Mouse (Mus musculus) forebrain, postnatal 0 days (tissue): ENCODE measurements around the gene P2rx2. TPM values are rescaled to one million over a fixed set of nuclear protein-coding genes. Genes with fewer than 3 reads are reported as not detected.

Experiments
- ATAC-seq: fragments of 200-750 bp; cut with Nextera tagmentation; 2 replicates; pipeline ENCODE4 v1.8.0; 2017; ENCODE audit warnings: mild to moderate bottlenecking, moderate library complexity
- DNase-seq: peaks from one replicate; pipeline ENCODE4 v3.0.0-alpha.2; 2015
- H3K27ac ChIP-seq: fragments of 300-500 bp; sonication (generic); 2 replicates; pipeline ENCODE4 v1.5.1; 2014; ENCODE audit warnings: low read depth, mild to moderate bottlenecking, antibody characterized with exemption, low read length, moderate library complexity, mixed read lengths
- H3K27me3 ChIP-seq: fragments of 300-500 bp; sonication (generic); 2 replicates; pipeline ENCODE4 v1.6.1; 2014; ENCODE audit warnings: mild to moderate bottlenecking, low read length, mixed read lengths; ENCODE audit not compliant: insufficient read depth
- H3K36me3 ChIP-seq: fragments of 300-500 bp; sonication (generic); 2 replicates; pipeline ENCODE4 v1.6.1; 2014; ENCODE audit warnings: mild to moderate bottlenecking, moderate library complexity; ENCODE audit not compliant: insufficient read depth
- H3K4me1 ChIP-seq: fragments of 300-500 bp; sonication (generic); 2 replicates; pipeline ENCODE4 v1.6.1; 2014; ENCODE audit warnings: antibody characterized with exemption; ENCODE audit not compliant: insufficient read depth
- H3K4me2 ChIP-seq: fragments of 300-500 bp; sonication (generic); 2 replicates; pipeline ENCODE4 v1.6.1; 2014; ENCODE audit warnings: low read depth, mild to moderate bottlenecking, moderate library complexity
- H3K4me3 ChIP-seq: fragments of 300-500 bp; sonication (generic); 2 replicates; pipeline ENCODE4 v1.5.1; 2014; ENCODE audit warnings: low read depth, low read length, mixed read lengths
- H3K9ac ChIP-seq: fragments of 300-500 bp; sonication (generic); 2 replicates; pipeline ENCODE4 v1.6.1; 2014; ENCODE audit warnings: mild to moderate bottlenecking
- H3K9me3 ChIP-seq: fragments of 300-500 bp; sonication (generic); 2 replicates; pipeline ENCODE4 v1.6.1; 2016; ENCODE audit warnings: low read length
- CTCF ChIP-seq: sonication (generic); IDR thresholded peaks from 2 replicates; pipeline ENCODE4 v1.5.1; 2016; ENCODE audit warnings: antibody characterized with exemption, control low read depth, low read depth
- WGBS: fragments of 180-500 bp; shearing (Covaris S2); extraction: QIAGEN DNeasy Blood & Tissue Kit; methylation state at CpG from one replicate; pipeline ENCODE4 v1.1.7; 2014; 5-methylcytosine and 5-hydroxymethylcytosine counted together
- polyA plus RNA-seq: library from polyadenylated mRNA; unstranded; fragments of >200 nt; fragmentation: Nextera tagmentation; extraction: Ambion mirVana; gene quantifications from 2 replicates; pipeline ENCODE4 v1.2.1, GENCODE M21; 2015
- total RNA-seq: library from RNA; depleted of rRNA; stranded (reverse); fragments of >200 nt; gene quantifications from 2 replicates; pipeline ENCODE4 v1.2.3, GENCODE M21; 2014

Gene P2rx2
- total and polyA plus RNA-seq, 2 experiments from 2014 or later: 10.3 to 13.3 TPM

GRCm38 (mm10) chr5:110344524-110344923, 1.5 kb upstream of the P2rx2 start, which contains the start of gene Lrcol1:
TSS of gene Lrcol1 (plus strand) at chr5:110344730.
- Histone ChIP-seq H3K27me3 (no peaks in the 10 kb centered on the region; the same call in 1 of the 2 replicates), H3K9ac (no peak within 1 kb of the TSS), H3K9me3 (no peaks in the 10 kb centered on the region), H3K4me1 (peaks cover 5% of the 10 kb centered on the region; the same call in 1 of the 2 replicates), H3K4me2 (no peak within 1 kb of the TSS), H3K27ac (no peak within 1 kb of the TSS), H3K36me3 (no peaks in the 10 kb centered on the region), H3K4me3 (no peak within 1 kb of the TSS)
- no peak for DNase-seq
- TF ChIP-seq CTCF: no peak
- 82% methylated on average over 4 of the region's 4 CpGs for WGBS
- ATAC-seq: no peak

- peaks cover 9% of the 10 kb centered on the region; the same call in 1 of the 2 replicates for H3K36me3 ChIP-seq
- H3K27ac ChIP-seq: no peak overlapping the region
- H3K4me1 ChIP-seq: peaks cover 5% of the 10 kb centered on the region; the same call in 1 of the 2 replicates
- no peak overlapping the region for H3K4me2 ChIP-seq
- WGBS: 91% methylated on average over 2 of the region's 2 CpGs
- H3K27me3 ChIP-seq: no peaks in the 10 kb centered on the region
- H3K9me3 ChIP-seq: no peaks in the 10 kb centered on the region
- DNase-seq: no peak
- TF ChIP-seq CTCF: no peak
- ATAC-seq: no peak
- H3K4me3 ChIP-seq: no peak overlapping the region
- H3K9ac ChIP-seq: no peak overlapping the region
Measured at GRCm38 (mm10) chr5:110338792-110339191, 4.2 kb downstream of the P2rx2 start.

GRCm38 (mm10) chr5:110330508-110330907, 12.5 kb downstream of the P2rx2 start:
- no peak overlapping the region for H3K9ac ChIP-seq
- H3K27ac ChIP-seq: no peak overlapping the region
- no peak for DNase-seq
- H3K4me2 ChIP-seq: no peak overlapping the region
- H3K36me3 ChIP-seq: peaks cover 10% of the 10 kb centered on the region
- WGBS: 95% methylated on average over 3 of the region's 3 CpGs
- TF ChIP-seq CTCF: no peak
- no peak overlapping the region for H3K4me3 ChIP-seq
- no peaks in the 10 kb centered on the region for H3K27me3 ChIP-seq
- ATAC-seq: no peak
- H3K9me3 ChIP-seq: no peaks in the 10 kb centered on the region
- H3K4me1 ChIP-seq: no peaks in the 10 kb centered on the region

GRCm38 (mm10) chr5:110313127-110313526, 29.9 kb downstream of the P2rx2 start:
- Histone ChIP-seq H3K27ac (no peak overlapping the region), H3K4me3 (no peak overlapping the region), H3K4me2 (no peak overlapping the region), H3K9me3 (no peaks in the 10 kb centered on the region), H3K9ac (no peak overlapping the region), H3K27me3 (no peaks in the 10 kb centered on the region), H3K4me1 (no peaks in the 10 kb centered on the region), H3K36me3 (peaks cover 6% of the 10 kb centered on the region; the same call in 1 of the 2 replicates)
- DNase-seq (no peak), ATAC-seq (no peak)
- no peak for TF ChIP-seq CTCF
- WGBS: 74% methylated on average over 3 of the region's 3 CpGs

GRCm38 (mm10) chr5:110308861-110309260, 34.2 kb downstream of the P2rx2 start:
- no peaks in the 10 kb centered on the region for H3K4me1 ChIP-seq
- no peaks in the 10 kb centered on the region for H3K9me3 ChIP-seq
- no peak for TF ChIP-seq CTCF
- H3K9ac ChIP-seq: no peak overlapping the region
- no peak overlapping the region for H3K4me2 ChIP-seq
- no peak overlapping the region for H3K27ac ChIP-seq
- peaks cover 4% of the 10 kb centered on the region; the same call in 1 of the 2 replicates for H3K36me3 ChIP-seq
- H3K4me3 ChIP-seq: no peak overlapping the region
- DNase-seq (no peak), ATAC-seq (no peak)
- no peaks in the 10 kb centered on the region for H3K27me3 ChIP-seq
- 90% methylated on average over 7 of the region's 7 CpGs for WGBS

- 91% methylated on average over 2 of the region's 2 CpGs for WGBS
- Histone ChIP-seq H3K4me2 (no peak overlapping the region), H3K9ac (no peak overlapping the region), H3K36me3 (peaks cover 15% of the 10 kb centered on the region; the same call in 1 of the 2 replicates), H3K9me3 (no peaks in the 10 kb centered on the region), H3K4me1 (no peaks in the 10 kb centered on the region), H3K27me3 (no peaks in the 10 kb centered on the region), H3K27ac (no peak overlapping the region), H3K4me3 (no peak overlapping the region)
- no peak for DNase-seq
- ATAC-seq: no peak
- no peak for TF ChIP-seq CTCF
Measured at GRCm38 (mm10) chr5:110300591-110300990, 42.4 kb downstream of the P2rx2 start.

- H3K27ac ChIP-seq: no peak overlapping the region
- no peak overlapping the region for H3K4me3 ChIP-seq
- H3K4me1 ChIP-seq: no peaks in the 10 kb centered on the region
- no peaks in the 10 kb centered on the region for H3K27me3 ChIP-seq
- H3K9me3 ChIP-seq: no peaks in the 10 kb centered on the region
- 90% methylated on average over 1 of the region's 1 CpGs for WGBS
- no peak overlapping the region for H3K9ac ChIP-seq
- peaks cover 12% of the 10 kb centered on the region; the same call in 1 of the 2 replicates for H3K36me3 ChIP-seq
- no peak overlapping the region for H3K4me2 ChIP-seq
- ATAC-seq (no peak), DNase-seq (no peak)
- TF ChIP-seq CTCF: no peak
Measured at GRCm38 (mm10) chr5:110296637-110297036, 46.4 kb downstream of the P2rx2 start.
